Mouse (Mus musculus): ENCODE data around the gene Ntm.

The Ntm gene

DNA sequence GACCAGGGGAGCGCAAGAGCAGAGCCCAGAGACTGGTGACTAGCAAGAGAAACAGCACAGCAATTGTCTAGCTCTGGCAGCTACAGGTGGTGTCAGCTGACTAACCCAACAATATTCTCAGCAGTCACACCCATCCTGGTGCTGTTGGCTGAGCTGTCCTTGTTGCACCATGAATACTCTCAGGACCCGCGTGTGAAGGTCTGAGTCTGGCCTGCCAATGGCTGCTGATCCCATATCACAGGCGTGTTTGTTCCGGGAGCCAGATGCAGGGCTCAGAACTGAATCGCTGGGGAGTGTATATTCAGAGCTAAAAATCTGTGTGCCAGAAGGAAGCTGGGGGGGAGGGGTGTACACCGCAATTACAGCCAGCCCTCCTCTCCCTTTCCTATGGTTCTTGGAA lies 310.1 kb downstream of the Ntm start:
- no peak for DNase-seq

DNA sequence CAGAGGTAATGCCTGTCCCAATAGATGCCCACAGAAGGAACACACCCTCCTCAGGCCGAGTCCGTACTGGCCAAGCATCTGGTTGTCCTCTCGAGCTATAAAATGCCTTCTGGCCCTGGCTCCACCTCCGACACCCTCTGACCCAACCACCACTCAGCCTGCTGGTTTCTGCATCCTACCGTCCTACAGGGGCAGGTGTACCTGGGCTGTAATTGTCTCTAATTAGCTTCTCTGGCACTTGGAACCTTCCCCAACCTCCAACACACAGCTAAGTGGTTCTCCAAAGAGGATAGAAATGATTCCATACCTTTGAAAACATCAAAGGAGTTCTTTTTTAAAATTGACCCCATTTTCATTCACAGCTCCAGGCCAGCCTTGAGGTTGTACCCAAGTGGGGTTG lies 311.1 kb downstream of the Ntm start:
- DNase-seq = no peak

DNA sequence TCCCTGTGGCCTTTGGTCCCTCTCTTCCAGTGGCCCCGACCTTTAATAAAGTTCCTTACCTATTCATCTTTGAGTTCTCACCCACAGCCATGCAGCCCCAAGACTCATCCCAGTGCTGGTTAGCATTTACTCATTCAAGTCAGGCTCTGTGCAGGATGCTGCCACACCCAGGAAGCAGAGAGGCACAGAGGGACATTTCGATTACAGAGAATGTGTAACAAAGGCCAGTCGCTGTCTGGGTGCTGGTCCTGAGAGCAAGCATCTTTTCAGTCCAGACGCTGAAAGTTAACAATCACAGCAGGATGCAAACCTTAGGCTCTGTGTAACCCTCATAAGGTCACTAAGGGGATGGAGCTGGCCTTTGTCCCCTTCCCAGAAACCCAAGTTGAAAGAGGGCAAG lies 311.7 kb downstream of the Ntm start:
- DNase-seq = no peak

DNA sequence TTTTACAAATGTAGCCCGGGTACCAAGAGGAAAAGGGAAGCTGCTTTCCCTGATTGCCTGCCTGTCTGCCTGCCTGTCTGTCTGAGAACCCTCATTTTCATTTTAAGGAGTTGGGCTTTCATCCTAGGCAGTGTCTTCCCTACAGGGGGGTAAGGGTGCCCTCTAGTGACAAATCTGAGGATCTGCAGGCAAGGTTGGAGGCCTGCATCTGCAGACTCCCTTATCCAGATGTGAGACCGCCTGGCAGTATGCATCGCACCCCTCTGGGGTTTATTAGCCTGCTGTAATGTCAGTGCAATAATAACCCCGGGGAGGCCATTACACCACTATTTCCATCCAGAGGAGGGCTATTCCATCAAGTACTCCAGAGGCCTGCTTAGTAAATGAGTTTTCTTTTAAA lies 312.3 kb downstream of the Ntm start:
- DNase-seq = peak; percentile 10

DNA sequence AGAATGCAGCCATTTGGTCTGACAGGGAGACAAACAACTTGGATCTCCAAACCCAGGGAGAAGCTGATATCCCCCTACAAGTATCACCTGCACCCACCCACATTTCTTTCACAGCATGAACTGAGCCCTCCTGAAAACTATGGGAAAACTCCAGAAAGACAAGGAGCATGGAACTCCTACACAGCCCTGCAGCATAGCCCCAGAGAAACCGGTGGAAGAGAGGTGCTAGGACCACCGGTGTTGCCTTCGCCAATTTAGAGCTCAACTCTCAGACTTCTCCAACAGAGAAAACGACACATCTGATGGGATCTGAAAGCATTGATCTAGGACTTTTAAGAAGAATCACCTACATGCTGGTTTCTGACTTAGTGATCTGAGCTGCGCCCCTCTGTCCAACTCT lies 312.7 kb downstream of the Ntm start:
- DNase-seq = no peak

GRCm38 (mm10) chr9:29648256-29648655 lies 314.7 kb downstream of the Ntm start:
- DNase-seq = no peak

GRCm38 (mm10) chr9:29647764-29648163 lies 315.2 kb downstream of the Ntm start:
- DNase-seq = no peak

GRCm38 (mm10) chr9:29645796-29646400 lies 317.0 kb downstream of the Ntm start:
- DNase-seq = no peak

- peak; percentile 72 for DNase-seq
These were observed 319.8 kb downstream of the Ntm start for GRCm38 (mm10) chr9:29642997-29643657.

- DNase-seq = no peak
These were observed 325.6 kb downstream of the Ntm start for GRCm38 (mm10) chr9:29637335-29637734.

GRCm38 (mm10) chr9:29617181-29617580 lies 345.8 kb downstream of the Ntm start:
- no peak for DNase-seq

- no peak for DNase-seq
These were observed 350.8 kb downstream of the Ntm start for GRCm38 (mm10) chr9:29612020-29612612.

GRCm38 (mm10) chr9:29610867-29611266 lies 352.1 kb downstream of the Ntm start:
- DNase-seq = no peak

DNA sequence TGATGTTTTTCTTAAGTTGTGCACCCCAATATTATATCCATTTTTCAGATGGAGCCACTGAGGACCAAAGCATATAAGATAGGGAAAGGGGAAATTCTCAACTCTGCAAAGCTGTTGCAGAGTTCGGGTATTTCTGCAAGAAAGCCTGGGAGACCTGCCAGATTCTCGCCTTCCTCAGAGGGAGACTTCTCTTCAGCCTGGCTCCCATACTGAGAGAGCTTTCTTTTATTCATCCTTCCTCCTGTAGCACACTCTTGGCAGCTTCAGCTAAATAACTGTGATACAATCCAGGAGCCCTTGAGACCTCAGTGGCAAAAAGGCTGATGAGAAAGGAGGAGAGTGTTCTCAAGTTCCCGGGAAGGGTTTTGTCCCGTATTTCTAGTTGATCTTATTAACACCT lies 365.3 kb downstream of the Ntm start:
- DNase-seq = no peak

DNA sequence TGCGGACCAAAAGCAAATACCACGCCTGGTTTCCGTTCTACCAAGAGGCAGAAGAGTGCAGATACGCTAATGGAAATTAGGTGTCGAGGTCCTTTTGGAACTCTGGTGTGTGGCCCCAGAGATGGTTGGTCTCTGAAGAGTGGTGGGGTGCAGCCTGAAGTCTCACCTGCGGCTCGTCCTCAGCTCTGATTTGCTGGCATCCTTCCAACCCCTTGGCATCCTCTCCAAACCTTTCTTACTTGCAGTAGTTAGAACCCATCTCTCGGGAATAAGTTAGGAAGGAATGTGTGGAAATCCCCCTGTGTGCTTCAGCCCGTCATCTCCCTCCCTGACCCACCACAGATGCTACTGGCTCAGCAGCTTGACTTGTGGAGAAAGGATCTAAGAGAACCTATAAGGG lies 367.6 kb downstream of the Ntm start:
- DNase-seq = no peak

DNA sequence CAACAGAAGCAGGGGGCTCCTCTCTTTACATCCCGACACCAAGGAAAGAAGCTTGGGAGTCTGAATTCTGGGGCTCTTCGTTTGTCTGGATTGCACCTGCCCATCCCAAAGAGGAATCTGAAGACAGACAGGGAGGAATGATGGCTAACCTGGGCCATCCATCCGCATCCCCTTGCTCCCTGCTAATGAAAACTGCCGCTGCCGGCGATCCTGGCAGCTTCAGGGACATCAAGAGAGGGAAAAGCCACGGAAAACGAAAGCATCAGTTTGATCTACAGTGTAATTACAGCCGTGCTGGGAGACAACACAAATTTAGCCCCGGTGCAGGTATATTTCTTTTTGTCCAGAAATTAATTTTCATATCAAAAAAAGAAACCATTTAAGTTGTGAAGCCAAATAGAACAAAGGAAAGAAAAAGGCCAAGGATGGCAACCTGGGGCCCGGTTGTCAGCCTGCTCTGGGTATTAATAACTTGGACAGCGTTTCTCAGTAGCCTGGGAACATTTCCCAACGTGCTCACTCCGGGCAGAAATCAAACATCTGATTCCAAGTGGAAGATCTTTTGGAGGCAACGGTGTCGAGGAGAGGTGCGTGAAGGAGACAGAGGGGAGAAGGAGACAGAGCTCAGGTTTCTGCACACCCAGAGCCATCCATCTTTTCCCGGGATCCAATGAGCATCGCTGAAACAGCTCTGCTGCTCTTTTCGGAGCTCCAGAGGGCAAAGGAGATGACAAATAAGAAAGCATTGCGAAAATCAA lies 368.2 kb downstream of the Ntm start:
- no peak for DNase-seq

DNA sequence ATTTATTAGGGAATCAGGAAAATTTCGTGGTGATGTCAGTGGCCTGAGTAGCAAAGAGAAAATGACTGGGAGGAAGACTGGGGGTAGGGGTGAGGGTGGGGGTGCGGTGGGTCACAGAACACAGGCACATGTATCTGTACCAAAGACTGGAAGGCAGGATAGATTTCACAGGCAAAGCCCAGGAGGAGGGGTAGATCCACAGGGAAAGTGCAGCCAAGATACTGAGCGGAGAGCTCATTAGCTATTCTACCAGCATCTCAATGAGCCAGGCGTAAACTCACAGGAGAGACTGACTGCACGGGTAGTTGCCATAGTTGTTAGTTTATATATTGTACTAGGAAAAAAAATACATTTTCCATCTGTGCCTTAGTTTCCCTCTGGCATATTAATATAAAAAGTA lies 375.6 kb downstream of the Ntm start:
- no peak for DNase-seq

DNA sequence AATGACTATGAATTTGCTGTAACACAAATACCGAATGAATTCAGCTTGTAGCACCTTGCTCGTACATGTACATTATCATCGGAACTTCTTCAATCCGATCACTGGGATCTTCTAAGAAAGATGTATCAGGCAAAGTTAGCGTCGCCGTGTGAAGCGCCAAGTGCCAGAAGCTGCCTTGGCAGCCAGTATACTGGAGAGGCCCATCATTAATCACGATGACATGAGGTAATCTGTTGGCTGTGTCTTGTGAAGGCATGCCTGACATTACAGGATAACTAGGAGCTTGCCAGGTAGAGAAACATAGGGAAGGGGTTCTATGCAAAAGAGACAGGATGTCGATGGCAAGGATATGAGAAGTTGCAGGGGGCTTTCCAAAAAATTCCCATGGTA lies 376.6 kb downstream of the Ntm start:
- no peak for DNase-seq

DNA sequence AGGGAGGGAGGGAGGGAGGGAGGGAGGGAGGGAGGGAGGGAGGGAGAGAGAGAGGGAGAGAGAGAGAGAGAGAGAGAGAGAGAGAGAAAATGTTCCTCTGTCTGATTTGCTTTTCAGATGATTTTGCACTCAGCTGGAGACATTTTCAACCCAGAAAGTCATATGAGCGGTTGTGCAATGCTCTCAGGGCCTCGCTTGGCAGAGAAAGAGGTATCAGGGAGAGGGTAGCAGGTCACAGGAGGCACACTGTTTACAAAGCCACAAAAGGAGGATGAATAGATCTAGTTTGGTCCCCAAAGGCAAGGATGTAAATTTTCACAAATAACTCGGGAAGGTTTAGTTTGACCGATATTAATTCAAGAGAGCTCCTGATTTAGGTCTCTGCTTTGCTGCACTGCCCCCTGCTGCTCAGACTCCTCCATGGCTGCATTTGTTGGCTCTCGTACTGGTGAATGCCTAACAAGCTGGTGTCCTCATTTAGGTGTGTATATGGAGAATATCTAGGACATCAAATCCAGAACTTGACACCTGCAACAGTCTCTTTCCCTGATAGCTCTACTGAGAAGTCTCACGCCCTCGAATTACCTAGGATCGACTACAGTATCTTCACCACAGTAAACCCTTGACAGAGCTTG lies 377.1 kb downstream of the Ntm start:
- DNase-seq = peak; percentile 19

DNA sequence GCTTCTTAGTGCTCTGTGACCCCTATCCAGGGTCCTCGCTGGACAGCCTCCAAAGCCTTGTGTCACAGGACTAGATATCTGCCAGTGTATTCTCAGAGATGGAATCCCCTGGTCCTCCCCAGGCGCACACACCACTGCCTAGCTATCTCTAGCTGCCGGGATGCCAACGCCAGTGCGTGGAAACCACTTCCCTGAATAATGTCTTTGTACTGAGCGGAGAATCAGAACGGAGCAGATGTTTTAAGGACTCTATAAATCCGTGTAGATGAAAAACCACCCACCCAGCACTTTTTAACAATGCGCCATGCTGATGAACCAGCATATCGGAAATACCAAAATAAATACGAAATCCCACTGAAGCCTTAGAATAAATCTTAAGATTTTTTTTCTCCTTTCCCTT lies 384.7 kb downstream of the Ntm start:
- no peak for DNase-seq

DNA sequence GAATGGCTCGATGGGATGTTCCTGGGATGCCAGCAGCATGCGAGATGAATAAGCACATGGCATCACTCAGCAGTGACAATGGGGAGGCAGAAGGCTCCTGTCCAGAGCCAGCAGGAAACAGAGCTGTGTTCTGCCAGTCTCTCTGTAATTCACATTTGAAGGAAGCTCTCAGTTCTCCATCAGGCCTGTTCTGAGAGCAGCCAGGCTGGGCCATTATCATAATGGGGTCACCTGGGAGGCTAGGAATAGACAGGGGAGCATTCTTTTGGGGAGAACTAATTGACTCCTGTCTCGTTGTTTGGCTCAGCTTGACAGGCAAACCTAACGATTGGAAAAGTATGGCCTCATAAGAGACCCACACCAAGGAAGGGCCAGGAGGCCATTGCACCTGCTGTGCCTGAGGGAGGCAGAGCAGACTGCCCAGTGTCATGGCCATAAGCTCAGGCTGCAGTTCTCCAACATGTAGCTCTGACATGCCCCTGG lies 386.8 kb downstream of the Ntm start:
- DNase-seq = no peak

DNA sequence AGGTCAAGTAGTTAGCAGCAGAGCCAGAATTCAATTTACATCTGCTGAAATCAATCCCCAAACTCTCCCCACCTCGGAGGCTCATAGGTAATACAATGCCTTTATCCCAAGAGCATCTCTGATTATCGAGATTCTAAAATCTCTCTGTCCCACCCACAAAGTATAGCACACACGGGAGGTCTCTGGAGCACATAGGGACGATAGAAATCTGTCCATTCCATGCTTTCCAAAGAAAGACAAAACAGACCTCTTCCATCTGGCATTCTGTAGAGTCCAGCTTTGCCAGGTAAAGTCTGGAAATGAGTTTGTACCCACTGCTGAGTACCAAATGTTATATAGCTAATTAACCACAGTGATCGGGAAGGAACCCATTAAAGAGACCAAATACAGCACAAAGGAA lies 388.4 kb downstream of the Ntm start:
- DNase-seq = no peak

GRCm38 (mm10) chr9:29568571-29568970 lies 394.4 kb downstream of the Ntm start:
- DNase-seq = no peak
